Mouse (Mus musculus): ENCODE data around the gene Itgb8. TPM values are rescaled to one million over a fixed set of nuclear protein-coding genes. Genes with fewer than 3 reads are reported as not detected.

Gene Itgb8
- polyA plus RNA-seq, 1 experiment = not detected

DNA sequence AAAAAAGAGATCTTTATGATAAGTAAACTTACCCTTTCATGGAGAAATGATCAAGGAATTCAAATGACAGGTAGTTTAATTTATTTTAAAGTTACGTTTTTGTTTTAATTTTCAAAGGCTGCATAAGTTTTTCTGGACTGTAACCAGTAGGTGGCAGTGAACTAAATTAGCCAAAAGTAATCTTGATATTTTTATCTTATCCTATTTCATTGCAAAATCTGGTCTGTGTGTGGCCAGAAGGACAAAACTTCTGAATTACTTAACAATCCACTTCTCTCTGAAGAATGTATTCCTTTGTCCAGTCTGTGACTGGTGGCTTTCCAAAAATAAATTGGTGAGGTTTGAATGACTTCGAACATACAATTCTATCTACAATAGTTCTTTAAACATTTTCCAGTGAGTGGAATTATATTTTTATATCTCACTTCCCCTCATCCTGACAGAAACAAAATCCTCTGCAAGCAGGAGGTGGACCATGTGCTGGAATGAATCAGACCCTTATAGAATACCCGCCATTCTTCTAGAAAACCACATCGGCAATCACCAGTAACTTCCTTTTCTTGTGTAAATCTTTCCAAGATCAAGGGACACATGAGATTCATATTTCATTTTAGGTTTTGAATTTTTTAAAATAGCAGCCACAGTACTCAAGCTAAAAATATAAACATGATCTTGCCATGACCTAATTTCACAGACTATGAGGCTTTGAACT is 68.6 kb downstream of the Itgb8 start:
- no peak overlapping the region for H3K27ac ChIP-seq (ENCODE audit: control insufficient read depth, insufficient read depth, low read depth, low read length, poor library complexity)
- WGBS = 28% methylated on average over 4 of the region's 4 CpGs
- TF ChIP-seq POLR2A (IDR thresholded peaks at IDR 0.05; ENCODE audit: borderline replicate concordance, control insufficient read depth, low read depth, low read length) = no peak
- no peak for TF ChIP-seq CTCF (IDR thresholded peaks at IDR 0.05; ENCODE audit: control insufficient read depth, insufficient read depth, low read length)
- no peak overlapping the region for H3K4me3 ChIP-seq (replicated peaks; ENCODE audit: control insufficient read depth, low read depth, low read length)
- no peaks in the 10 kb centered on the region for H3K4me1 ChIP-seq (ENCODE audit: control insufficient read depth, insufficient read depth, low read length)

DNA sequence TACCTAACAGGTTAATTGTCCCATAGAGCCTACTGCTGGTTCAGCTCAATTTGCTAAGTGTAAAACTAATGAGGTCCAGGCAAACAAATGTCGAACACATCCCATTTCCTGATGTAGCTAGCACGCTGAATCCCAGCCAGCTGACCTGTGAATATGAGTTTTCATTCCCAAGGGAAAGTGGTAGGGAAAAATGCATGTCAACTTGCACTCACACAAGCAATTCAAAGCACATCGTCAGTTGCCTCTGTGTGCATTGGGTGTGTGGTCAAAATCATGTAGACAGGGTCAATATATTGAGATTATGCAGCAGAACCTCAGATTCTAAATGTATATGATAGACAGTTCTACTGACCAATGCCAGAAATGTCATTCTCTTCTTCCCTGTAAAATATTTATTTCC is 69.5 kb downstream of the Itgb8 start:
- no peak overlapping the region for H3K27ac ChIP-seq (ENCODE audit: control insufficient read depth, insufficient read depth, low read depth, low read length, poor library complexity)
- WGBS = 80% methylated on average over 3 of the region's 3 CpGs
- no peaks in the 10 kb centered on the region; the same call in 1 of the 2 replicates for H3K4me1 ChIP-seq (ENCODE audit: control insufficient read depth, insufficient read depth, low read length)
- TF ChIP-seq POLR2A (IDR thresholded peaks at IDR 0.05; ENCODE audit: borderline replicate concordance, control insufficient read depth, low read depth, low read length) (no peak), CTCF (IDR thresholded peaks at IDR 0.05; ENCODE audit: control insufficient read depth, insufficient read depth, low read length) (no peak)
- H3K4me3 ChIP-seq (replicated peaks; ENCODE audit: control insufficient read depth, low read depth, low read length) = no peak overlapping the region

GRCm38 (mm10) chr12:119165115-119165514 is 73.5 kb downstream of the Itgb8 start:
- H3K4me3 ChIP-seq (replicated peaks; ENCODE audit: control insufficient read depth, low read depth, low read length) = no peak overlapping the region
- no peaks in the 10 kb centered on the region; the same call in 1 of the 2 replicates for H3K4me1 ChIP-seq (ENCODE audit: control insufficient read depth, insufficient read depth, low read length)
- TF ChIP-seq POLR2A (IDR thresholded peaks at IDR 0.05; ENCODE audit: borderline replicate concordance, control insufficient read depth, low read depth, low read length) = no peak
- WGBS = 76% methylated on average over 2 of the region's 2 CpGs
- H3K27ac ChIP-seq (ENCODE audit: control insufficient read depth, insufficient read depth, low read depth, low read length, poor library complexity) = no peak overlapping the region

DNA sequence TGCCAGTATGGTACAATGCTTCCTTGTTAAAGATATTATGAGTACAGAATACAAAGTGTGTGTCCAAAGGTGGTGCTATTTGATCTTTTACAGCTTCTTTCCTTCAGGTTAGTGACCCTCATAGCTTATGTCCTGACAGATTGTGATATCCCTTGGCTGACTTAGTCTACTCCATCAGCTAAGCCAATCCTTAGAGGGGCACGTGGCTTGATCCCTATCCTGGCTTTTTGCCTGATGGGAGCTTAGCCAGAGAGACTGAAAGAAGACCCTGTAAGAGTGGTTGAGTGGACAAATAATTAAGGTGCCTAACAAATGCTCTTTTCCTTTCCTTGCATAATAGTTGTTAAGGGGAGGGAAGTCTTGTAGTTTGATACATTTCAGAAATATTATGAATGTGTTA is 73.9 kb downstream of the Itgb8 start:
- 70% methylated on average over 1 of the region's 1 CpGs for WGBS
- Histone ChIP-seq H3K4me3 (replicated peaks; ENCODE audit: control insufficient read depth, low read depth, low read length) (no peak overlapping the region), H3K27ac (ENCODE audit: control insufficient read depth, insufficient read depth, low read depth, low read length, poor library complexity) (no peak overlapping the region), H3K4me1 (ENCODE audit: control insufficient read depth, insufficient read depth, low read length) (no peaks in the 10 kb centered on the region; the same call in 1 of the 2 replicates)
- TF ChIP-seq CTCF (IDR thresholded peaks at IDR 0.05; ENCODE audit: control insufficient read depth, insufficient read depth, low read length) (no peak), POLR2A (IDR thresholded peaks at IDR 0.05; ENCODE audit: borderline replicate concordance, control insufficient read depth, low read depth, low read length) (no peak)

GRCm38 (mm10) chr12:119164176-119164575 is 74.4 kb downstream of the Itgb8 start:
- no peaks in the 10 kb centered on the region; the same call in 1 of the 2 replicates for H3K4me1 ChIP-seq (ENCODE audit: control insufficient read depth, insufficient read depth, low read length)
- TF ChIP-seq CTCF (IDR thresholded peaks at IDR 0.05; ENCODE audit: control insufficient read depth, insufficient read depth, low read length) (no peak), POLR2A (IDR thresholded peaks at IDR 0.05; ENCODE audit: borderline replicate concordance, control insufficient read depth, low read depth, low read length) (no peak)
- H3K27ac ChIP-seq (ENCODE audit: control insufficient read depth, insufficient read depth, low read depth, low read length, poor library complexity) = no peak overlapping the region
- WGBS = 10% methylated on average over 1 of the region's 1 CpGs
- H3K4me3 ChIP-seq (replicated peaks; ENCODE audit: control insufficient read depth, low read depth, low read length) = no peak overlapping the region

GRCm38 (mm10) chr12:119160786-119161185 is 77.8 kb downstream of the Itgb8 start:
- TF ChIP-seq CTCF (IDR thresholded peaks at IDR 0.05; ENCODE audit: control insufficient read depth, insufficient read depth, low read length) (no peak), POLR2A (IDR thresholded peaks at IDR 0.05; ENCODE audit: borderline replicate concordance, control insufficient read depth, low read depth, low read length) (no peak)
- Histone ChIP-seq H3K27ac (ENCODE audit: control insufficient read depth, insufficient read depth, low read depth, low read length, poor library complexity) (no peak overlapping the region), H3K4me3 (replicated peaks; ENCODE audit: control insufficient read depth, low read depth, low read length) (no peak overlapping the region), H3K4me1 (ENCODE audit: control insufficient read depth, insufficient read depth, low read length) (no peaks in the 10 kb centered on the region; the same call in 1 of the 2 replicates)

DNA sequence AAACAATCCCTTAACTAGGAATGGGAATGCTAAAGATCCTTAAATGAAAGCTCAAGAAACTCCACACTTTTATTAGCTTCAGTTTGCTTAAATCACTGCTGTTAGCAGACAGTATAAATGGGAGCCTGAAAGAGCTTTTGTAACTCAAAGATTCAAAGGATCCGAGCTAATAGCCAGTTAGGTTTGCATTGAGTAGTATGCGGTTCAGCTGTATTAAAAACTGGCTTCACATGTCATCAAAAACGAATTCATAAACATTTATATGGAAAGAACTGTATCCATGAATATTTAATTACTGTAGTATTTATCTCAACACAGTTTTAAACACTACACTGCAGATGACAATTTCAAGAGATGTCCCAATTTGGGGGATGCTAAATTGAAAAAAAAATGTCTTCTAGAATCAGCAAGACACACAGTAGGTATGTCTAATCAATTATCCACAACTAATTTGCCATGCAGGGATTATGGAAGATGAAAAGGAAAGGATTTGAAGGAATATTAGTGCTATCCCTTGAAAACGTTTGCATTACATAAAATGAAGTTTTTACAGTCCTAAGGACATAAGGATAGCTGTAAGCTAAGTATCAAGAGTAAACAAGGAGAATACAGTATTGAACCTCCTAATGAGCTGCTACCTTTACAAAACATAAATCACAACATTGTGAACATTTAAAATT is 79.2 kb downstream of the Itgb8 start:
- WGBS = 65% methylated on average over 4 of the region's 4 CpGs
- no peak overlapping the region for H3K27ac ChIP-seq (ENCODE audit: control insufficient read depth, insufficient read depth, low read depth, low read length, poor library complexity)

GRCm38 (mm10) chr12:119157686-119158085 is 80.9 kb downstream of the Itgb8 start:
- H3K4me1 ChIP-seq (ENCODE audit: control insufficient read depth, insufficient read depth, low read length) = no peaks in the 10 kb centered on the region
- WGBS = 55% methylated on average over 2 of the region's 2 CpGs
- H3K27ac ChIP-seq (ENCODE audit: control insufficient read depth, insufficient read depth, low read depth, low read length, poor library complexity) = no peak overlapping the region
- no peak overlapping the region for H3K4me3 ChIP-seq (replicated peaks; ENCODE audit: control insufficient read depth, low read depth, low read length)
- no peak for TF ChIP-seq CTCF (IDR thresholded peaks at IDR 0.05; ENCODE audit: control insufficient read depth, insufficient read depth, low read length)
- TF ChIP-seq POLR2A (IDR thresholded peaks at IDR 0.05; ENCODE audit: borderline replicate concordance, control insufficient read depth, low read depth, low read length) = no peak

More for the DNA sequence above, 79.2 kb downstream of the Itgb8 start:
- no peaks in the 10 kb centered on the region; the same call in 1 of the 2 replicates for H3K4me1 ChIP-seq (ENCODE audit: control insufficient read depth, insufficient read depth, low read length)
- no peak overlapping the region for H3K4me3 ChIP-seq (replicated peaks; ENCODE audit: control insufficient read depth, low read depth, low read length)
- no peak for TF ChIP-seq POLR2A (IDR thresholded peaks at IDR 0.05; ENCODE audit: borderline replicate concordance, control insufficient read depth, low read depth, low read length)
- TF ChIP-seq CTCF (IDR thresholded peaks at IDR 0.05; ENCODE audit: control insufficient read depth, insufficient read depth, low read length) = no peak

Data from bone marrow, adult 2 months (tissue).